Mouse (Mus musculus) olfactory bulb, adult 2 months (tissue): ENCODE results near the gene Fkbp14. TPM values are rescaled to one million over a fixed set of nuclear protein-coding genes. Genes with fewer than 3 reads are reported as not detected.

Source experiments
- H3K27ac ChIP-seq: fragments of 200-500 bp; 2 replicates; pipeline ENCODE4 v1.5.1; 2012; ENCODE audit warnings: low read depth, low read length; ENCODE audit not compliant: insufficient read depth
- H3K4me1 ChIP-seq: fragments of 200-500 bp; 2 replicates; pipeline ENCODE4 v1.6.1; 2012; ENCODE audit warnings: low read length; ENCODE audit not compliant: control insufficient read depth, insufficient read depth
- H3K4me3 ChIP-seq: fragments of 200-500 bp; 2 replicates; pipeline ENCODE4 v1.5.1; 2012; ENCODE audit warnings: mild to moderate bottlenecking, low read depth, low read length, moderate library complexity; ENCODE audit not compliant: insufficient read depth
- CTCF ChIP-seq: fragments of 200-500 bp; IDR thresholded peaks from 2 replicates; pipeline ENCODE4 v1.5.1; 2012; ENCODE audit warnings: low read depth, mild to moderate bottlenecking, low read length, moderate library complexity; ENCODE audit not compliant: insufficient read depth
- POLR2A ChIP-seq: fragments of 200-500 bp; IDR thresholded peaks from 2 replicates; pipeline ENCODE4 v1.6.1; 2012; ENCODE audit warnings: mild to moderate bottlenecking, low read depth, low read length, moderate library complexity; ENCODE audit not compliant: insufficient read depth
- whole genome bisulfite sequencing: fragments of 180-500 bp; shearing (Covaris S2); methylation state at CpG from one replicate; pipeline ENCODE4 v1.1.7; 2018; 5-methylcytosine and 5-hydroxymethylcytosine counted together
- polyA plus RNA-seq: library from polyadenylated mRNA; stranded (reverse); fragments of >200 nt; gene quantifications from 2 replicates; pipeline ENCODE4 v1.2.4, GENCODE M21; 2012; ENCODE audit warnings: low replicate concordance; ENCODE audit not compliant: missing spikeins, insufficient read depth, insufficient read length

Gene Fkbp14
- polyA plus RNA-seq: not detected in 2 replicates

- no peak within 1 kb of the TSS for H3K27ac ChIP-seq
- no peak within 1 kb of the TSS for H3K4me3 ChIP-seq
- H3K4me1 ChIP-seq: peaks cover 4% of the 10 kb centered on the region; the same call in 1 of the 2 replicates
- TF ChIP-seq CTCF: no peak
- no peak for TF ChIP-seq POLR2A
- WGBS: 63% methylated on average over 4 of the region's 4 CpGs
Measured at GRCm38 (mm10) chr6:54597208-54597607, at the start of gene Fkbp14. TSS of gene Fkbp14 (minus strand) at chr6:54597308.

- WGBS: 92% methylated on average over 4 of the region's 4 CpGs
- Histone ChIP-seq H3K4me1 (no peaks in the 10 kb centered on the region), H3K4me3 (no peak overlapping the region), H3K27ac (no peak overlapping the region)
- no peak for TF ChIP-seq POLR2A
Measured at GRCm38 (mm10) chr6:54643181-54643580, 46.1 kb upstream of the Fkbp14 start.

GRCm38 (mm10) chr6:54641953-54642352, 44.8 kb upstream of the Fkbp14 start:
- TF ChIP-seq POLR2A (no peak), CTCF (no peak)
- Histone ChIP-seq H3K4me3 (no peak overlapping the region), H3K27ac (no peak overlapping the region), H3K4me1 (no peaks in the 10 kb centered on the region)
- WGBS: 85% methylated on average over 2 of the region's 2 CpGs

- Histone ChIP-seq H3K4me3 (no peak overlapping the region), H3K27ac (no peak overlapping the region), H3K4me1 (no peaks in the 10 kb centered on the region)
- TF ChIP-seq POLR2A (no peak), CTCF (no peak)
- 77% methylated on average over 3 of the region's 3 CpGs for WGBS
Measured at GRCm38 (mm10) chr6:54639877-54640276, 42.8 kb upstream of the Fkbp14 start.

GRCm38 (mm10) chr6:54631462-54631861, 34.4 kb upstream of the Fkbp14 start:
- TF ChIP-seq CTCF: no peak
- no peak for TF ChIP-seq POLR2A
- Histone ChIP-seq H3K4me3 (no peak overlapping the region), H3K27ac (no peak overlapping the region), H3K4me1 (no peaks in the 10 kb centered on the region)
- 45% methylated on average over 3 of the region's 3 CpGs for WGBS

- no peak overlapping the region for H3K4me3 ChIP-seq
- 34% methylated on average over 7 of the region's 7 CpGs for WGBS
- no peaks in the 10 kb centered on the region for H3K4me1 ChIP-seq
- no peak overlapping the region for H3K27ac ChIP-seq
- TF ChIP-seq CTCF: peak; percentile 42; the same call in 1 of the 2 replicates
- no peak for TF ChIP-seq POLR2A
Measured at GRCm38 (mm10) chr6:54629734-54630133, 32.6 kb upstream of the Fkbp14 start.

- no peak for TF ChIP-seq CTCF
- no peak for TF ChIP-seq POLR2A
- H3K27ac ChIP-seq: no peak overlapping the region
- WGBS: 84% methylated on average over 3 of the region's 3 CpGs
- H3K4me1 ChIP-seq: no peaks in the 10 kb centered on the region
- no peak overlapping the region for H3K4me3 ChIP-seq
Measured at GRCm38 (mm10) chr6:54628381-54628780, 31.3 kb upstream of the Fkbp14 start.

GRCm38 (mm10) chr6:54620357-54620756, 23.2 kb upstream of the Fkbp14 start:
- TF ChIP-seq CTCF (no peak), POLR2A (no peak)
- Histone ChIP-seq H3K4me3 (no peak overlapping the region), H3K4me1 (no peaks in the 10 kb centered on the region), H3K27ac (no peak overlapping the region)
- 86% methylated on average over 4 of the region's 4 CpGs for WGBS

- WGBS: 88% methylated on average over 7 of the region's 7 CpGs
- no peak for TF ChIP-seq POLR2A
- no peak for TF ChIP-seq CTCF
- H3K27ac ChIP-seq: no peak overlapping the region
- H3K4me3 ChIP-seq: no peak overlapping the region
- no peaks in the 10 kb centered on the region for H3K4me1 ChIP-seq
Measured at GRCm38 (mm10) chr6:54619530-54619929, 22.4 kb upstream of the Fkbp14 start.

GRCm38 (mm10) chr6:54617363-54617762, 20.3 kb upstream of the Fkbp14 start:
- Histone ChIP-seq H3K4me1 (0 out of 2 replicates have a peak, but pooled peaks cover 2% of the 10 kb centered on the region), H3K27ac (no peak overlapping the region), H3K4me3 (no peak overlapping the region)
- 73% methylated on average over 3 of the region's 3 CpGs for whole genome bisulfite sequencing
- no peak for TF ChIP-seq POLR2A
- no peak for TF ChIP-seq CTCF
